Mouse (Mus musculus) macrophage (primary cell): Measurements from ENCODE around the gene Kif12. TPM values are rescaled to one million over a fixed set of nuclear protein-coding genes. Genes with fewer than 3 reads are reported as not detected.

Experiments
- H3K27ac ChIP-seq: fragments of 350-480 bp; formaldehyde crosslinking; 2 replicates; pipeline ENCODE4 v1.9.0; 2021
- H3K36me3 ChIP-seq: fragments of 350-480 bp; formaldehyde crosslinking; 2 replicates; pipeline ENCODE4 v1.9.0; 2021; ENCODE audit errors: inconsistent target
- H3K4me3 ChIP-seq: fragments of 350-480 bp; formaldehyde crosslinking; 2 replicates; pipeline ENCODE4 v1.9.0; 2021; ENCODE audit errors: inconsistent target
- H3K79me2 ChIP-seq: fragments of 350-480 bp; formaldehyde crosslinking; 2 replicates; pipeline ENCODE4 v1.9.0; 2021; ENCODE audit errors: inconsistent target
- WGBS: methylation state at CpG from one replicate; pipeline ENCODE4 v1.1.7; 2026; ENCODE audit warnings: inconsistent platforms; ENCODE audit not compliant: missing documents; 5-methylcytosine and 5-hydroxymethylcytosine counted together
- polyA plus RNA-seq: library from polyadenylated mRNA; stranded (reverse); fragments of 250-400 nt; gene quantifications from 3 replicates; pipeline ENCODE4 v1.2.4, GENCODE M21; 2018; ENCODE audit warnings: inconsistent platforms
- total RNA-seq, 78 experiments: library from RNA; depleted of rRNA; stranded (reverse); fragments of 250-400 nt; gene quantifications; 1 replicate in 9 of 78; 2 replicates in 24 of 78; 3 replicates in 43 of 78; 4 replicates in 2 of 78; pipeline ENCODE4 v1.2.4; 2018; ENCODE audit warnings: inconsistent platforms in 56 of 78

The Kif12 gene
- under 1 TPM in 1 of 26 experiments, not detected in 25; 0.25 TPM for total RNA-seq (2018; cell fraction: chromatin; rRNA removed)
- not detected for total RNA-seq (2018; cell fraction: cytosol; rRNA removed)
- total RNA-seq (2018; cell fraction: nucleus; rRNA removed) = not detected
- polyA plus RNA-seq = not detected in 3 replicates

GRCm38 (mm10) chr4:63171969-63172685 is at the start of gene Kif12:
Kif12 (minus strand) TSS chr4:63172131.
- no peaks in the 10 kb centered on the region for H3K79me2 ChIP-seq
- WGBS = 83% methylated on average over 4 of the region's 4 CpGs
- H3K27ac ChIP-seq = no peak within 1 kb of the TSS
- no peak within 1 kb of the TSS for H3K4me3 ChIP-seq
- no peaks in the 10 kb centered on the region for H3K36me3 ChIP-seq

DNA sequence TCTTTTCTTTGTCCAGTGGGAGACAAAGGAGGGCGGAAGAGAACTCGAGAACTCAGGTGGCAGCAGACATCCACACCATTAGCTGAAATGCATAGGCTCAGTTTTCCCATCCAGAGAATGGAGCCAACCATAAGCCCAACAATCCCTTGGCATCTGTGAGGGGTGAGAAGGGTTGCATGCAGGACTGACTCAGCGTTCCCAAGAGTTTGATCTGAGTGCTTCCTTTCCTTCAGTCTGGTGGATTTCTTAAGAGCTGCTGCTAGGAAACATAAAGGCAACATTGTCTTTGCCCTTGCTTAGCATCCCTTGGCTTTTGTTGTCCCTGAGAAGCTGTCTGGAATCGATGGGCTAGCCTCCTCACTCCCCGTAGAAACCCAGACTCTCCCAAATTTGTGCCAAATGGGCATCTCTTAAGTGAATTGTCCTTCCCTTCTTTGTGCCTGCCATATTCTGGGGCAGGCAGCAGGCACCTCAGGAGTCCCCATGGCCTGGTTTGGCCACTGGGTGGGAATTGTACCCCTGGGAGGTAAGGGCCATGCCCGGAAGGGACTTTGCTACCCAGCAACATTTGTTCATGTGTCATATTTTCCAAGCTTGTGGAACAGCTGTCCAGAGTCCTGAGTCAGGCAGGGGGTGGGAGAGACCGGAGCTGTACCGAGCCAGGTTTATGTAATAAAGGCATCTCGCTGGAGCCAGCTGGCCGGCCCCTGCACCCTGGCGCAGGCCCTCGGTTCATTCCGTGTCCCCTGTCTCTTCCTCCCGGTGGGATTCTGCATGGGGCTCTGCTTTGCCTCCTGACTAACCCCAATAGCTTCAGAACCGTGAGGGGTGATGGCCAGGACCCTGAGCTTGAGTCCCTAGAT is 49.4 kb upstream of the Kif12 start:
- H3K27ac ChIP-seq = no peak overlapping the region
- H3K79me2 ChIP-seq = no peaks in the 10 kb centered on the region
- H3K36me3 ChIP-seq = no peaks in the 10 kb centered on the region
- 90% methylated on average over 15 of the region's 15 CpGs for WGBS
- no peak overlapping the region for H3K4me3 ChIP-seq

- Histone ChIP-seq H3K79me2 (no peaks in the 10 kb centered on the region), H3K36me3 (no peaks in the 10 kb centered on the region), H3K27ac (no peak overlapping the region), H3K4me3 (no peak overlapping the region)
- WGBS = 96% methylated on average over 6 of the region's 6 CpGs
Observed at GRCm38 (mm10) chr4:63219635-63220034, 47.7 kb upstream of the Kif12 start.

DNA sequence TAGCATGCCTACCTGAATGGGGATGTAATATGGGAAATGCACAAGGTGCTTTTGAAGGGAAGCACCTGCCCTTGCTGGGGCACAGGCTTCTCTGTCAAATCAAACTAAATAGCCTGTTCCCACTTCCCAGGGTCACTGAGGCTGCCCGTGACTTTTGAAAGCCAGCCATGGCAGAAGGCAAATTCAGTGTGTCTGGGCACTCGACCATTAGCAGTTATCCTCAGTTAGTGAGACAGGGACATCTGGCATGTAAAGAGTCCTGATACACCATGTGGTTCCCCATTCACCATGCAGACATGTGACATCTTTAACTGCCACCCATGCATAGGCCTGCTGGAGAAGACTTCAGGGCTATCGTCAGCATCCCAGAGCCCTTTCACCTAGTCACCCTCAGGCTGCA is 47.1 kb upstream of the Kif12 start:
- no peaks in the 10 kb centered on the region for H3K36me3 ChIP-seq
- no peaks in the 10 kb centered on the region for H3K79me2 ChIP-seq
- no peak overlapping the region for H3K4me3 ChIP-seq
- no peak overlapping the region for H3K27ac ChIP-seq
- 97% methylated on average over 3 of the region's 3 CpGs for WGBS

DNA sequence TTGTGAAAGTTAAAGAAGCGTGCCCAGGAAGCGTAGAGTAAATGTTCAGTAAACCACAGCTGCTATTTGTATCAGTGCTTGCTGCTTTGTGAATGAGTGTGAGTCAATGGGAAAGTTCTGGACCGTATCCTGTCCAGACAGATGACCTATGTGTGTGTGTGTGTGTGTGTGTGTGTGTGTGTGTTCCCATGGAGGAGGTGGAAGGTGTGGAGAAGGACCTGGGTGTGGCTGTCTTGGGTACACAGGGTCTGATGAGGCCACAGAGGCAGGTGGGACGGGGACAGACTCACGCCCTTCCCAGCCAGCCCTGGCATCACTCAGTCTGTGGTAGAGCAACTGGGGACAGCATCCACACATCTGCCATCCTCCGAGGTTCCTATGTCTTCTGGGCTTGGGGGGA is 45.6 kb upstream of the Kif12 start:
- Histone ChIP-seq H3K27ac (no peak overlapping the region), H3K36me3 (no peaks in the 10 kb centered on the region), H3K79me2 (no peaks in the 10 kb centered on the region), H3K4me3 (no peak overlapping the region)
- WGBS = 72% methylated on average over 6 of the region's 6 CpGs

GRCm38 (mm10) chr4:63216566-63216965 is 44.6 kb upstream of the Kif12 start:
- no peak overlapping the region for H3K27ac ChIP-seq
- 67% methylated on average over 9 of the region's 9 CpGs for WGBS
- H3K36me3 ChIP-seq = no peaks in the 10 kb centered on the region
- H3K4me3 ChIP-seq = no peak overlapping the region
- no peaks in the 10 kb centered on the region for H3K79me2 ChIP-seq

DNA sequence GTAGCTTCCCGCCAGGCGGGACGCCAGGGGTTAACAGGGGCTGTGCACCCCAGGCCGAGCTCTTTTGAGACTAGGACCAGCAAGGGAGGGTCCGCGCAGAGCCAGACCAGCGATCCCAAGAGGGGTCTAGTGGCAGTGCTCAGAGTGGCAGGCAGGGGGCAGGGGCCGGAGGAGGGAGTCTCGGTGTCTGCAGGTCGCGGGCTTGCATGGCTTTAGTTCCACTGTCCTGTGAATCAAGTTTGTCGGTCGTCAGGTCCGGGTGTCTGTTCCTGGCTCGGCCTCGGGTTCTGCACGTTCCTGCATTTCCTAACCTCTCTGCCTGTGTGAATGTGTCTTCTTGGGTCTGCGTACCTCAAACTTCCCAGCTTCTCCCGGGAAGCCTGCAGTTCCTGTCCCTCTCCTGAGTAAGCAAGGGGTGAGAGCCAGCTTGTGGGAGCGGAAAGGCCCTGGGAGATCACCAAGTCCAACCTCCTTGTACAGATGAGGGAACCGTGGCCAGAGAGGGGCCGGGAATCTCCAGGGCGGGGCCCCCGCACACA is 44.1 kb upstream of the Kif12 start:
- Histone ChIP-seq H3K27ac (no peak overlapping the region), H3K79me2 (no peaks in the 10 kb centered on the region), H3K4me3 (no peak overlapping the region), H3K36me3 (no peaks in the 10 kb centered on the region)
- WGBS = 15% methylated on average over 24 of the region's 24 CpGs

GRCm38 (mm10) chr4:63215185-63215992 is 43.5 kb upstream of the Kif12 start:
- WGBS = under 1% methylated on average over 59 of the region's 71 CpGs
- H3K79me2 ChIP-seq = no peaks in the 10 kb centered on the region
- no peak overlapping the region for H3K4me3 ChIP-seq
- no peak overlapping the region for H3K27ac ChIP-seq
- no peaks in the 10 kb centered on the region for H3K36me3 ChIP-seq

GRCm38 (mm10) chr4:63213907-63214621 is 42.1 kb upstream of the Kif12 start, which contains the start of gene Col27a1:
Col27a1 (plus strand) TSS chr4:63214004.
- H3K79me2 ChIP-seq = no peaks in the 10 kb centered on the region
- no peak within 1 kb of the TSS for H3K27ac ChIP-seq
- H3K4me3 ChIP-seq = no peak within 1 kb of the TSS
- no peaks in the 10 kb centered on the region for H3K36me3 ChIP-seq
- 4% methylated on average over 61 of the region's 61 CpGs for WGBS

DNA sequence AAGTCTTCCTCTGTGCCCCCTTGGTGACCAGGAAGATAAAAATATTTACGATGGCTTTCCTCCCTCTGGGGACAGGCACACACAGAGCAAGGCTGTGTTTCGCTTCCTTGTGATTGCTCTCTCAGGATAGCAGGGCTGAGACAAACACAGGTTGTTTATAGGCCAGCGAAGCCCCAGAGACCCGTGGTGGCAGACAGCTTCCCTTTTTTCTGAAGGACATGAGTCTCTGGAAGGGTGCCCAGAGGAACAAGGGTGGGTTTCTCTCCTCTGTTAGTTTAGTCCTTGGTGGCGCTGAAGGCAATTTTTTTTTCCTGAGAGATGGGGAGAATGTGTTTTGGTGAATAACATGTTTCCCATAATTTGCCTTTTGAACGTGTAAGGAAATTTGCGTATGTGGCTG is 33.7 kb upstream of the Kif12 start:
- Histone ChIP-seq H3K27ac (no peak overlapping the region), H3K36me3 (no peaks in the 10 kb centered on the region), H3K79me2 (no peaks in the 10 kb centered on the region), H3K4me3 (no peak overlapping the region)
- 7% methylated on average over 7 of the region's 7 CpGs for WGBS

- H3K4me3 ChIP-seq = no peak overlapping the region
- H3K79me2 ChIP-seq = no peaks in the 10 kb centered on the region
- no peaks in the 10 kb centered on the region for H3K36me3 ChIP-seq
- 98% methylated on average over 7 of the region's 7 CpGs for WGBS
- H3K27ac ChIP-seq = no peak overlapping the region
Observed at GRCm38 (mm10) chr4:63203874-63204273, 31.9 kb upstream of the Kif12 start.

DNA sequence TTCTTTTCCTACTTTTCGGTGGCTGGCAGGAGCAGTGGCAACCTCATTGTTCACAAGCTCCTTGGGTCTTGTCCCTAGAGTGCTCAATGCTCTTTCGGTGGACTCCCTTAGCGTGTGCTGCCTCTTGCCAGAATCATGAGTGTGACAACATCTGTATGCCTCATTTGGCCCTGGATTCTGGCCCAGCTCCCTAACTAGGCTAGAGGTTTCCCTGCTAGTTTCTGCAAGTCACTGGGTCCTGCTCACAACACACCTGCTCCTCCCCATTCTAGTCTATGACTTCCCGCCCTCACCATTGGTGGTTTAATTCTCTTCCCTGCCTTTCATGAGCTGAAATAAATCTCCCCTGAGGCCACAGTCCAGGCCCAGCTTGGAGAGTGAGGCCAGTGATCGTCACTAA is 27.4 kb upstream of the Kif12 start:
- no peak overlapping the region for H3K4me3 ChIP-seq
- H3K36me3 ChIP-seq = no peaks in the 10 kb centered on the region
- H3K27ac ChIP-seq = no peak overlapping the region
- H3K79me2 ChIP-seq = no peaks in the 10 kb centered on the region
- 85% methylated on average over 5 of the region's 5 CpGs for WGBS

GRCm38 (mm10) chr4:63194366-63194765 is 22.4 kb upstream of the Kif12 start:
- 93% methylated on average over 2 of the region's 2 CpGs for WGBS
- Histone ChIP-seq H3K27ac (no peak overlapping the region), H3K36me3 (no peaks in the 10 kb centered on the region), H3K79me2 (no peaks in the 10 kb centered on the region), H3K4me3 (no peak overlapping the region)

DNA sequence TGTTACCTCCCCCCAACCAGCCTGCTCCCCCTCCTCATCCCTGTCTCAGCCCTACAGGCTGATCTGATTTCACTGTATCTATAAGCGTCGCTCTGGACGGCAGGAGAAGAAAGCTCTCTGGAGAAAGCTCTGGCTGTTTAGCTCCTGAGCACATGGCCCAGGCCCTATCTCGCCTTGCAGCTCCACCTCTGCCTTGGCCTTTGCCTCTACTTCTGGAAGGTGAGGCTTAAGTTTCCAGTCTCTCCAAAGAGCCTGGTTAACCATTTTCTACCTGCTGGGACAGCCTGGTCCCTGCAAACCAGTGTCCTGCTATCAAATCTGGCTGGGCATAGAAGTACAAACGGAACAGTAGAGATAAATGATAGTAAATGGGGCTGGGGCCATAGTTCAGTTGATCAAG is 19.7 kb upstream of the Kif12 start:
- 94% methylated on average over 5 of the region's 5 CpGs for WGBS
- Histone ChIP-seq H3K79me2 (no peaks in the 10 kb centered on the region), H3K36me3 (no peaks in the 10 kb centered on the region), H3K27ac (no peak overlapping the region), H3K4me3 (no peak overlapping the region)
